In the genomic region with DNA sequence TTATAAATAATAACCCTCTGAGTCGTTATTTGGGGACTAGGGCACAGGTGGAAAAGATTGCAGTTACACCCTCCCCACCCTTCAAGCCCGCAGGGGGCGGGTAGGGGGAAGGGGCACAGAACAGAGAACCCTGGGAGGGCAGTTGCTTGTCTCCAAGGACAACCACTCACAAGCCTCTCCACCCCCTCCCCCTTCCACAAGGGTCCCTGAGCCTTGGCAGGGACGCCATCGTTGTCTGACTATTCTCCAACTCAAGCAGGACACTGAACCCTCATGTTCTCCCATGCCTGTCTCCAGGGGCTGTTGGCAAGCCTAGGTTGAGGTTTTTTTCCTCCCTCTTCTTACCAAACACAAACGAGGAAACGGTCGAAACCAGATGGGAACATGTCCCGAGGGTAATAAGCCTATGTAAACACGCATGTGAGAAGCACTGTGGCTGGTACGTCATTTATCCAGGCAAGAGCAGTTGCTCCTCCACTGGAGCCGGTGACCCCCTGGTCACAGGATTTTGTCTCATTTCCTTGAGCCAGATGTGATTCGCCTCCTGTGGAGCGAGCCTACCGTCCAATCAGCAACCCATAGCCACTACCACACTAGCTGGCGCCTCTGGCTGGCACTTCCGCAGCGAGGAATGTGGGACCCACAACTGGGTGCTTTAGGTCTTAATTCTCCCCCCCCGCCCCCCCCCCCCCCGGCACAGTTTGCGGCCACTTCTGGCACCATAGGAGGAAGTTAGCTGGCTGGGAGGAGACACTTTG, we compare ENCODE assay signal across 8 mouse cellular contexts. TPM values are rescaled to one million over a fixed set of nuclear protein-coding genes. Genes with fewer than 3 reads are reported as not detected.
DNase-seq lines count a peak whose midpoint lies in the region; ATAC-seq and TF ChIP-seq lines count a peak whose summit lies in the region.

No protein-coding gene starts in this region.

- H3K9ac ChIP-seq in limb, embryonic 15.5 days = no peak overlapping the region
- no peak overlapping the region for H3K9ac ChIP-seq in midbrain, postnatal 0 days (replicated peaks; ENCODE audit: low read length, poor library complexity, severe bottlenecking)

- intact Hi-C loops in heart, postnatal 25 days (cut with DNase I) = no loop called here

- peak overlapping the region; percentile 2; the same call in 1 of the 2 replicates for H3K4me2 ChIP-seq in limb, embryonic 15.5 days
- H3K4me2 ChIP-seq in midbrain, postnatal 0 days (ENCODE audit: low read depth, low read length, poor library complexity, severe bottlenecking) = peak overlapping the region; percentile 18; the same call in 1 of the 2 replicates

- H3K27me3 ChIP-seq in limb, embryonic 15.5 days = no peaks in the 10 kb centered on the region; the same call in 1 of the 2 replicates
- peaks cover 12% of the 10 kb centered on the region for H3K27me3 ChIP-seq in midbrain, postnatal 0 days (ENCODE audit: insufficient read depth, low read length)

- ATAC-seq in limb, embryonic 15.5 days (ENCODE audit: insufficient number of reproducible peaks, low FRiP score, low TSS enrichment, low read depth) = no peak
- no peak for ATAC-seq in midbrain, postnatal 0 days (ENCODE audit: low FRiP score)

- no peaks in the 10 kb centered on the region for H3K9me3 ChIP-seq in limb, embryonic 15.5 days
- H3K9me3 ChIP-seq in midbrain, postnatal 0 days (ENCODE audit: low read length) = no peaks in the 10 kb centered on the region

- H3K27ac ChIP-seq in limb, embryonic 15.5 days = no peak overlapping the region
- no peak overlapping the region for H3K27ac ChIP-seq in midbrain, postnatal 0 days (ENCODE audit: low read depth, low read length)

- TF ChIP-seq CTCF in midbrain, postnatal 0 days (IDR thresholded peaks at IDR 0.05) = no peak

- 7% methylated on average over 18 of the region's 21 CpGs for WGBS in limb, embryonic 15.5 days
- WGBS in midbrain, postnatal 0 days = 14% methylated on average over 18 of the region's 21 CpGs

- peaks cover 43% of the 10 kb centered on the region for H3K4me1 ChIP-seq in limb, embryonic 15.5 days
- H3K4me1 ChIP-seq in midbrain, postnatal 0 days (ENCODE audit: insufficient read depth, low read length) = 0 out of 2 replicates have a peak, but pooled peaks cover 3% of the 10 kb centered on the region

- no peaks in the 10 kb centered on the region; the same call in 1 of the 2 replicates for H3K36me3 ChIP-seq in limb, embryonic 15.5 days
- no peaks in the 10 kb centered on the region for H3K36me3 ChIP-seq in midbrain, postnatal 0 days (ENCODE audit: insufficient read depth, low read length)

- no peak overlapping the region for H3K4me3 ChIP-seq in limb, embryonic 15.5 days
- H3K4me3 ChIP-seq in midbrain, postnatal 0 days (ENCODE audit: low read depth, low read length) = no peak overlapping the region

- DNase-seq in heart, adult 11 months = peak; percentile 97
- no peak for DNase-seq in heart, postnatal 25 days (ENCODE audit: low spot score)
- DNase-seq in heart, postnatal 4 days = peak; percentile 39
- peak; percentile 49 for DNase-seq in midbrain, postnatal 0 days (ENCODE audit: low spot score)
- DNase-seq in ovary, postnatal 10 days (ENCODE audit: low spot score) = no peak
- DNase-seq in cerebellum, adult 11-12 months = no peak
- no peak for DNase-seq in right cerebral cortex, postnatal 10 days (ENCODE audit: low spot score in 2 of 2)

RNA-seq across cellular contexts. Expression of gene Tmem200b, which starts 11.2 kb away (rescaled TPM):
- 1 to 10 TPM; 5.9 to 9.6 TPM for total RNA-seq in heart, postnatal 25 days (2021)
- total RNA-seq in heart, postnatal 4 days (2021) = 10 to 100 TPM in 1 of 2 experiments, 1 to 10 TPM in 1; 9.4 to 12.8 TPM
- polyA plus RNA-seq in limb, embryonic 15.5 days (2015; fragmentation: Nextera tagmentation; extraction: Ambion mirVana) = 3.3 and 3.9 TPM in 2 replicates
- 1.0 and 4.3 TPM in 2 replicates for total RNA-seq in midbrain, postnatal 0 days (2014; rRNA removed)
- 0.22 and 0.28 TPM in 2 replicates for polyA plus RNA-seq in midbrain, postnatal 0 days (2015; fragmentation: Nextera tagmentation; extraction: Ambion mirVana)

RNA-seq across cellular contexts. Expression of gene Srsf4, which starts 37.0 kb away (rescaled TPM):
- total RNA-seq in heart, postnatal 25 days (2021) = 10 to 100 TPM; 32.8 to 38.4 TPM
- total RNA-seq in heart, postnatal 4 days (2021) = 10 to 100 TPM; 73.2 to 76.8 TPM
- polyA plus RNA-seq in limb, embryonic 15.5 days (2015; fragmentation: Nextera tagmentation; extraction: Ambion mirVana) = 97.7 and 99.5 TPM in 2 replicates
- total RNA-seq in midbrain, postnatal 0 days (2014; rRNA removed) = 29.3 and 30.2 TPM in 2 replicates
- polyA plus RNA-seq in midbrain, postnatal 0 days (2015; fragmentation: Nextera tagmentation; extraction: Ambion mirVana) = 82.6 and 86.2 TPM in 2 replicates

Comparison
In these comparisons a context has a peak if more than half of its experiments do, and no peak if none do; other contexts are left out.
1. DNase-seq: peak in heart, adult 11 months (single experiment), heart, postnatal 4 days (single experiment) and midbrain, postnatal 0 days (single experiment); none in heart, postnatal 25 days (single experiment), ovary, postnatal 10 days (single experiment), cerebellum, adult 11-12 months (single experiment) and right cerebral cortex, postnatal 10 days (0 of 2).